Mouse (Mus musculus): Measurements from ENCODE around the gene Fcgrt. TPM values are rescaled to one million over a fixed set of nuclear protein-coding genes. Genes with fewer than 3 reads are reported as not detected.
A peak's percentile ranks its signal among the peaks of the same experiment; 100 is the strongest.

Gene Fcgrt
- total and polyA plus RNA-seq, 3 experiments: 0.27 to 1.7 TPM; not detected in 1

- Histone ChIP-seq H3K79me2 (ENCODE audit: control insufficient read depth, insufficient read depth, low read length, poor library complexity) (no peaks in the 10 kb centered on the region), H3K27me3 (ENCODE audit: control insufficient read depth in 1 of 2, insufficient read depth in 2 of 2, low read length in 2 of 2) (no peaks in the 10 kb centered on the region), H3K36me3 (ENCODE audit: control insufficient read depth in 1 of 2, insufficient read depth in 2 of 2, low read length in 2 of 2) (peaks cover 0 to 2% of the 10 kb centered on the region in 2 experiments; a peak in 1 of 4 replicates), H3K9ac (ENCODE audit: control insufficient read depth, low read depth, low read length, poor library complexity, severe bottlenecking) (no peak overlapping the region), H3K9me3 (replicated peaks; ENCODE audit: insufficient read depth, low read length) (no peaks in the 10 kb centered on the region), H3K4me3 (ENCODE audit: control insufficient read depth in 1 of 2, insufficient read depth in 1 of 2, low read depth in 2 of 2, low read length in 2 of 2) (no peak overlapping the region), H3K4me1 (ENCODE audit: control insufficient read depth in 1 of 2, insufficient read depth in 2 of 2, low read length in 2 of 2) (peaks cover 0 to 4% of the 10 kb centered on the region in 2 experiments; a peak in 1 of 4 replicates), H3K27ac (ENCODE audit: control insufficient read depth, low read depth, low read length) (no peak overlapping the region)
- no peak for TF ChIP-seq MYC (IDR thresholded peaks at IDR 0.05; ENCODE audit: low read depth, low read length)
- TF ChIP-seq ZNF384 (IDR thresholded peaks at IDR 0.05; ENCODE audit: low read depth, low read length): no peak
- no peak for TF ChIP-seq ZKSCAN1 (IDR thresholded peaks at IDR 0.05; ENCODE audit: low read depth, low read length)
- peak; percentile 79 for TF ChIP-seq POLR2AphosphoS2 (IDR thresholded peaks at IDR 0.05; ENCODE audit: low read length)
- TF ChIP-seq SIN3A (IDR thresholded peaks at IDR 0.05; ENCODE audit: low read length): peak; percentile 78
- peak in 1 of 2 experiments; percentile 17; a peak in 1 of 4 replicates for TF ChIP-seq EP300 (IDR thresholded peaks at IDR 0.05; ENCODE audit: low read depth in 1 of 2, low read length in 2 of 2)
- peak; percentile 88 for TF ChIP-seq SMC3 (IDR thresholded peaks at IDR 0.05; ENCODE audit: low read depth, low read length)
- no peak for TF ChIP-seq POLR2AphosphoS5 (IDR thresholded peaks at IDR 0.05; ENCODE audit: borderline replicate concordance, low read depth, low read length)
- peak; percentile 89 for TF ChIP-seq RAD21 (IDR thresholded peaks at IDR 0.05; ENCODE audit: low read depth, low read length)
- TF ChIP-seq MYB (IDR thresholded peaks at IDR 0.05; ENCODE audit: low read depth, low read length): no peak
- no peak for TF ChIP-seq ELF1 (IDR thresholded peaks at IDR 0.05; ENCODE audit: low read depth, low read length)
- TF ChIP-seq USF2 (IDR thresholded peaks at IDR 0.05; ENCODE audit: borderline replicate concordance in 1 of 2, insufficient read depth in 1 of 2, low read depth in 1 of 2, low read length in 2 of 2): no peak
- TF ChIP-seq GATA1 (IDR thresholded peaks at IDR 0.05; ENCODE audit: low read depth, low read length): no peak
- TF ChIP-seq CHD2 (IDR thresholded peaks at IDR 0.05; ENCODE audit: low read length): no peak
- TF ChIP-seq HCFC1 (IDR thresholded peaks at IDR 0.05; ENCODE audit: low read depth, low read length): peak; percentile 45; the same call in 1 of the 2 replicates
- no peak for TF ChIP-seq GABPA (IDR thresholded peaks at IDR 0.05; ENCODE audit: low read depth, low read length)
- no peak for TF ChIP-seq MAZ (IDR thresholded peaks at IDR 0.05; ENCODE audit: low read depth, low read length)
- no peak for TF ChIP-seq NELFE (IDR thresholded peaks at IDR 0.05; ENCODE audit: low read depth, low read length)
- TF ChIP-seq JUND (IDR thresholded peaks at IDR 0.05; ENCODE audit: low read depth, low read length): no peak
- TF ChIP-seq MAX (IDR thresholded peaks at IDR 0.05; ENCODE audit: low read length): no peak
- TF ChIP-seq UBTF (IDR thresholded peaks at IDR 0.05; ENCODE audit: borderline replicate concordance, insufficient read depth, low read depth, low read length): no peak
- no peak for TF ChIP-seq MEF2A (IDR thresholded peaks at IDR 0.05; ENCODE audit: extremely low read depth, insufficient replicate concordance, low read depth, low read length, poor library complexity, severe bottlenecking)
- 0 out of 2 replicates have a peak, but pooled peaks have one; percentile 10 for TF ChIP-seq MXI1 (IDR thresholded peaks at IDR 0.05; ENCODE audit: low read depth, low read length)
- TF ChIP-seq POLR2A (IDR thresholded peaks at IDR 0.05; ENCODE audit: control insufficient read depth in 1 of 2, insufficient read depth in 1 of 2, low read depth in 1 of 2, low read length in 2 of 2, poor library complexity in 1 of 2): no peak
- 0 out of 2 replicates have a peak, but pooled peaks have one; percentile 22 for TF ChIP-seq ETS1 (IDR thresholded peaks at IDR 0.05; ENCODE audit: low read depth, low read length)
- TF ChIP-seq BHLHE40 (IDR thresholded peaks at IDR 0.05; ENCODE audit: borderline replicate concordance, low read depth, low read length): no peak
- peak; percentile 80 for TF ChIP-seq ZC3H11A (IDR thresholded peaks at IDR 0.05; ENCODE audit: low read depth, low read length)
- no peak for TF ChIP-seq RCOR1 (IDR thresholded peaks at IDR 0.05; ENCODE audit: low read depth, low read length)
- no peak for TF ChIP-seq TBP (IDR thresholded peaks at IDR 0.05; ENCODE audit: low read depth, low read length)
- TF ChIP-seq TAL1 (IDR thresholded peaks at IDR 0.05; ENCODE audit: low read length): no peak
- TF ChIP-seq CHD1 (IDR thresholded peaks at IDR 0.05; ENCODE audit: low read depth, low read length): no peak
- TF ChIP-seq CTCF (IDR thresholded peaks at IDR 0.05 in 2 of 3, conservative IDR thresholded peaks at IDR 0.05 in 1 of 3; ENCODE audit: control insufficient read depth in 1 of 3, insufficient read depth in 1 of 3, low read depth in 2 of 3, low read length in 3 of 3, poor library complexity in 1 of 3, severe bottlenecking in 1 of 3): peak; percentile 89 to 94 (median 93)
- no peak for TF ChIP-seq TCF12 (IDR thresholded peaks at IDR 0.05; ENCODE audit: low read depth, low read length)
- peak; percentile 90 for DNase-seq (ENCODE audit: low read depth, low spot score)
Measured at GRCm38 (mm10) chr7:45079856-45080255, 23.8 kb downstream of the Fcgrt start.
